Mouse (Mus musculus): Measurements from ENCODE around the gene Tmem43.

- no peak for TF ChIP-seq CTCF (IDR thresholded peaks at IDR 0.05; ENCODE audit: low read depth)
- TF ChIP-seq EP300 (IDR thresholded peaks at IDR 0.05; ENCODE audit: low read depth), result no peak
Measured at GRCm38 (mm10) chr6:91510211-91510610, 36.7 kb downstream of the Tmem43 start.
